Mouse (Mus musculus) olfactory bulb, adult 2 months (tissue): ENCODE measurements around the gene Scfd2.

Experiments
- CTCF ChIP-seq: fragments of 200-500 bp; IDR thresholded peaks from 2 replicates; pipeline ENCODE4 v1.5.1; 2012; ENCODE audit warnings: low read depth, mild to moderate bottlenecking, low read length, moderate library complexity; ENCODE audit not compliant: insufficient read depth
- POLR2A ChIP-seq: fragments of 200-500 bp; IDR thresholded peaks from 2 replicates; pipeline ENCODE4 v1.6.1; 2012; ENCODE audit warnings: mild to moderate bottlenecking, low read depth, low read length, moderate library complexity; ENCODE audit not compliant: insufficient read depth

DNA sequence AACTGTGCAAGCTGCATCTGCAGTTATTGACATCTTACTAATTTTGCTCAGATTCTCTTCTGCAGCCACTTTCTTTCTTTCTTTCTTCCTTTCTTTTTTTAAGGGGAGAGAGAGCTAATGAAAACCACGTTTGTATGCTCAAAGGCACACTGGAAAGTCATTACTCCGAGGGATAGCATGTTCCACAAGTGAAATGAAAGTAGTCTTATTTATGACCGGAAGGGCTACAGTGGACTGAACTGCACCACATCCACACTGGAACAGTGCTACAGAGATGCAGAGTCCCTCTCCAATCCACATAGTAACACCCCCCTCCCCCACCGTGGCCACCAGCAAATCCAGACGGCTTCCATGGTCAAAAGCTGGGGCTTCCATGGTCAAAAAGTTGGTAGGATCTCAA lies 224.3 kb downstream of the Scfd2 start:
- TF ChIP-seq CTCF: no peak
- no peak for TF ChIP-seq POLR2A
